Mouse (Mus musculus) brain, adult 2 months (tissue): ENCODE measurements around the gene Rnps1.
"Not testable (repeated sequence)": the region's sequence is repeated elsewhere in the genome, so short reads cannot be mapped to it uniquely, and the experiment has no call there.

Experiments
- DNase-seq: peaks from one replicate; pipeline ENCODE4 v3.0.0; 2011; ENCODE audit warnings: low read depth, low spot score

The Rnps1 gene

GRCm38 (mm10) chr17:24427170-24427557, 12.8 kb downstream of the Rnps1 start:
- DNase-seq, result peak; percentile 22

GRCm38 (mm10) chr17:24429201-24429983, 15.0 kb downstream of the Rnps1 start:
- no peak for DNase-seq

GRCm38 (mm10) chr17:24437016-24437415, 22.7 kb downstream of the Rnps1 start:
- peak; percentile 55 for DNase-seq

DNA sequence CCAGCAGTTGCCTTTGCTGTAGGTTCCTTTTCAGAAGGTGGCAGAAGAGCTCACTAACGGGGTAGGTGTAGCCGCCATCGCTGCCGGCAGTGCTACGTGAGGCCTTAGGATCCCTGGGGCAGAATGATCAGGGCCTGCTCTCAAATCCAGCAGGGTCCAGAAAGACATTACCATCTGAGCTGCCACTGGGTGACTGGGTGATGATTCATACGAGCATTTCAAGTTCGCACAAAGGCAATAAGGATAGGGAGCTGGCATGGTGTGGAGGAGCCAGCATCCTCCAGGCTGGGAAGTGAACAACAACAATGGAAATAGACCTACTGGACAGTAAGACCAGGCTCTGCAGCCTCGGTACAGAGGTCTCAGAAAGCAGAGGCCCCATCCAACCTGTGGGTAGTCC, 26.0 kb downstream of the Rnps1 start:
- DNase-seq, result no peak

DNA sequence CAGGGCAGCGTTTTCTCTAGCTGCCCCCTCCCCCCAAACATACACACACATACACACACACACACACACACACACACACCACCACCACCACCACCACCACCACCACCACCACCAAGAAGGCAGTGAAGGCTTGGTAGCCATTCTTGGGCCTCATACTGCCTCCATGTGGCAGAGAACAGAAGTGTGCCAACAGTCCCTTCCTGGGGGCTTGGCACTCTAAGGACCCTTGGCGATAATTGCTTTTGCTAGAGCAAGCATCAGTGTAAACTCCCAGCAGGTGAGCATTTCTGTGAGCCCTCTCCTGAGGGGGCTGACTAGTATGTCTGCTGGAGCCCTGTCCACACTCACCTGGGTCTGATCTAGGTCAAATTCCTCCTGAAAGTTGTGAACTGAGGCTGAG, 26.8 kb downstream of the Rnps1 start:
- no peak for DNase-seq

DNA sequence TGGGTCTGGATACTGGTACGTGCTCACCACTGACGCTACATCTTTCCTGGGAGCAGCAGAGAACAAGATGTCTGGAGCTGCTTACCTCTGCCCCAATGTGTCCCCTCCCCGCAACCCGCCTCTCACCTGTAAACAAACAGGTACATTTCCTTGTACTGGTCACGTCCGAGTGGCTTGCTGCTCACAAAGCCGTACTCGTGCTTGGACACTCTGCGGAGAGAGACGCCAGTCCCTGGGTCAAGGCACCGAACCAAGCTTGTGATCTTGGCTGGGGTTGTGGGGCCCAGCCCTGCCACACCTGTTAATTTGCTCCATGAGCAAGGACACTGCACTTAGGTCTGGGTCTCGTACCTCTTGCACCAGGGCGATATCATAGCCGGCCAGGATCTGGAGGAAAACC, 27.7 kb downstream of the Rnps1 start:
- DNase-seq, result no peak

GRCm38 (mm10) chr17:24442632-24443155, 28.3 kb downstream of the Rnps1 start, which contains the start of gene Dnase1l2:
Dnase1l2 (minus strand) TSS chr17:24443105.
- DNase-seq, result peak; percentile 42

- DNase-seq, result peak; percentile 79
These were observed 29.0 kb downstream of the Rnps1 start for GRCm38 (mm10) chr17:24443409-24443808.

DNA sequence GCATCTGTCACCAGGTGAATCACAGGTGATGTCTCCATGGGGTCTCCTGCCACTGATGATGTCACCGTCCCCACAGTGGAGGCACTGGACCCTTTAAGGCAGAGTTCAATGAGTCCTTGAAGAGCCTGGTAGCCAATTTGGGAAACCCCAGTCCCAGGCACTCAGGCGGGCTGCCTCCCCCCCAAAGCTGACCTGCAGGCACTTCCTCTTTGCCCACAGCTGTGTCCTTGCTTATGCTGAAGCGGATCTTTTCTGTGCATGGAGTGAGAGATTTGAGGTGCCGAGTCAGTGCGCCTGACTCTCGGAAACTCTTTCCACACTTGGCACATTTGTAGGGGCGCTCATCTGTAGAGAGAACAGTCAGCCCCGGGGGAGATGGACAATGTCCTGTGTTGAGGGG, 32.2 kb downstream of the Rnps1 start:
- DNase-seq, result no peak

GRCm38 (mm10) chr17:24449507-24449906, 35.1 kb downstream of the Rnps1 start:
- DNase-seq, result no peak

- DNase-seq, result no peak
These were observed 36.9 kb downstream of the Rnps1 start for GRCm38 (mm10) chr17:24451220-24451619.

GRCm38 (mm10) chr17:24453372-24453771, 39.0 kb downstream of the Rnps1 start:
- DNase-seq, result no peak

DNA sequence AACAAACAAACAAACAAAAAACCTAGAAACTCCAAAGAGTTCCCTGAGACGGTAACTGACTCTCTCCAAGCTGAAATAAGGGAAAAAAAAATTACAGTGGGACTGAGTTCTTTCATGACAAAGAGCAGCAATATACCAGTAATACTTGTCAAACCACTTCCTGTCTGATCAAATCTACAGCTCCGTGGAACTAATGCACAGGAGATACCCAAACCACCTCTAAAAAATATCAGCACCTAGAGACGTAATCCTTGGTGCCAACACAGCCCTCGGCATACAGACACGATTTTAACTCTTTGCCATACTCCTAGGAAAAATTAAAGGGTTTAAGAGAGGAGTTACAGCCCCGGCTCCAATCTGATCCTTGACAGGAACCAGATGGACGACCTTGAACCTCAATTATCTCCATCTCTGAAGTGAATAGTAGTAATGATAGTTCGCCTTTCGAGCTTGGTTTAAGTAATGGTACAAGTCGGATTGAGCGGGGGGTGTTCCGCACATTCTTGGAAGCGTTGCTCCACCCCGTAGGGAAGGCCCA, 39.9 kb downstream of the Rnps1 start:
- no peak for DNase-seq

- DNase-seq, result peak; percentile 100
These were observed 40.6 kb downstream of the Rnps1 start for GRCm38 (mm10) chr17:24454756-24455522.

DNA sequence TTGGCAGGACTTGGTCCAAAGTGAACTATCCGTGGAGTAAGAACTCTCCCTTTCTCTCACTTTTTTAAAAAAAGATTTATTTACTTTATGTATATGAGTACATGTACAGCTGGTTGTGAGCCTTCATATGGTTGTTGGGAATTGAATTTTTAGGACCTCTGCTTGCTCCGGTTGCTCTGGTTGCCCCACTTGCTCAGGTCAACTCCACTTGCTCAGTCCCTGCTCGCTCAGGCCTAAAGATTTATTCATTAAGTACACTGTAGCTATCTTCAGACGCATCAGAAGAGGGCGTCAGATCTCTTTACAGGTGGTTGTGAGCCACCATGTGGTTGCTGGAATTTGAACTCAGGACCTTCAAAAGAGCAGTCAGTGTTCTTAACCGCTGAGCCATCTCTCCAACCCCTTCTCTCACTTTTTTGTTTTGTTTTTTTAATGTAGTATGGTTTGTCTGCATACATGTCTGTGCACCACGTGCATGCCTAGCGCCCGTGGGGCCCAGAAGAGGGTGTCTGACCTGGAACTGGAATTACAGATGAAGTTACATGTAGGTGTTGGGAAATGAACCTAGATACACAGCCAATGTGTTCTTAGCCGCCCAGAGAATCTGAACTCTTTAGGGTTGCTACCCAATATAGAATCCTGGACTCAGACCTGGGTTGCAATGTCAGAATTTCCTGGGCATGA, 41.3 kb downstream of the Rnps1 start:
- DNase-seq, result not testable (repeated sequence)

DNA sequence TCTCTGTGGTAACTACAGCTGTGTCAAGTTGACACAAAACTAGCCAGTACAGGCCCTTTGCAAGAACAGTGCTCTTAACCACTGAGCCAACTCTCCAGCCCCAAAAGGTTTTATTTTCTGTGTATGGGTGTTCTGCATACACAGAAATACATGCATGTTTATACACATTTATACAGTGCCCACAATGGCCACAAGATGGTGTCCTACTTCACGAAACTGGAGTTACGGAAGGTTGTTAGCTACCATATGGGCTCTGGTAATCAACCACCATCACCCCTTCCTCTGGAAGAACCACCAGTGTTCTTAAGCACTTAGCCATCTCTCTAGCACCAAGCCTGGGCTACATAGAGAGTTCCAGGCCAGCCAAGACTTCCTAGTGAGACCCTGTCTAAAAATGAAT, 47.2 kb downstream of the Rnps1 start:
- peak; percentile 59 for DNase-seq

GRCm38 (mm10) chr17:24462932-24463331, 48.6 kb downstream of the Rnps1 start:
- DNase-seq, result no peak

DNA sequence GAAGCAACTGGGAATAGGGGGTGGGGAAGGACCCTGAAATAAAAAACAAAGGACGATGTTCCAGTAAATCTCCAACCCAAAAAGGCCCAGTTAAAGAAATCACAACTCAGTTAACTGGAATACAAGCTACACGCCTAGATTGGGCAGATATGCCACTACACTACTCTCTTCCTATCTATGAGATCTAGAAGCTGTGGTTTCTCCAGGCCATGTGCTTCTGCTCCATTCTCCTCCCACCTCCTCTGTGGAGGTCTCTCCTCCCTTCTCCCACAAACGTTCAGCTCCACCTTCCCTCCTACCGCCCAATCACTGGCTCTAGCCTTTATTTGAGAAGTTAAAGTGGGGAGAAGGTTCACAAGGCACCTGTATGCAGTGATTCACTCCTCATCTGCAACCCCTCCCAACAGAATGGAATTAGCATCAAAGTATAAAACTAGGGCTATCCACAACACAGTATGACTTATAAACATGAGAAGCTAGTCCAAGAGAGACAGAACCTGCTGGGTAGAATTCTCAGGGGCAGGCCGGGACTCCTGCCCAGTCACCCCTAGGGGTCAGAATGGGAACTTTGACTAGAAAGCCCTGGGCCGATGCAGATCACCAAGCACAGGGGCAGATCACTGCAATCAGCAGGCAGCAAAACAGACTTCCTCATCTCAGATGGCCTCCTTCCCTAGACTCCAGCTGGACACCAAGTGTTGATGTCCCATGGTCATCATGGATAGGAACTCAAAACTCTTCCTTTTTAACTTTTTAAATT, 49.2 kb downstream of the Rnps1 start:
- DNase-seq, result peak; percentile 37

GRCm38 (mm10) chr17:24468636-24469246, 54.4 kb downstream of the Rnps1 start:
- no peak for DNase-seq

DNA sequence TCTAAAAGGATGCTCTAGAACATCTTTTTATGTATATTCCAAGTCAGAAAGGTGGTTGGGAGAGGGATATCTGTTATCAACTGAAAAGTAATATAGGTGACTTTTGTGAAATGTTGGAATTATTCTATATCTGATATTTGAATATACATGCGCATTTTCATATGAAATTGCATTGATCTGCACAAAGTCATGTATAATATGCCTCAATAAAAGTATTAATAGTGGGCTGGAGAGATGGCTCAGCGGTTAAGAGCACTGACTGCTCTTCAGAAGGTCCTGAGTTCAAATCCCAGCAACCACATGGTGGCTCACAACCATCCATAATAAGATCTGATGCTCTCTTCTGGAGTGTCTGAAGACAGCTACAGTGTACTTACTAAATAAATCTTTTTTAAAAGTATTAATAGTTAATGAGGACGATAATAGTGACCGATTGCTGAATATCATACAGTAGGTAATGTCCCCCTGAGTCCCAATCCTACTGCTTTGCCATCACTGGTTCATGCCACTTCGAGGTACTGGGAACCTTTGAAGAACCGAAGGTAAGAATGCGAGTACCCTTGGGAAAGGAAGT, 55.1 kb downstream of the Rnps1 start:
- DNase-seq, result no peak
